In the genomic region with DNA sequence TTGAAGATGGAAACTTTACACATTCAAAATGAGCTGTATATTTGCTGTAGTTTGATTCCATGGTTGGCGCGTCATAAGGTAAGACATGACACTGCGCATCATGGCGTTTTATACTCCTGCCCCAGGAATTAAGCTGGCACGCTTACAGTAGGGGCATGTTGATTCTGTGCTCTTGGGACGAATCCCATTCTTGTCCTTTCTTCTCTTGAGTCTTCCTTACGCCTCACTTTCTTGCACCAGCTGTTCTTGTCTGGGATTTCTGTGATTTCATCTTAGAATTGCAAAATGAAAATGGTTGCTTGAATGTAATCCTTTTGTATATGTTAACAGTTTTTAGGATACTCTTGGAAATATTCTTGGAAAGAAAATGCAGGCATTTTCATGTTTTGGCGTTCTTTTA, we compare ENCODE assay signal across 24 mouse cellular contexts. TPM values are rescaled to one million over a fixed set of nuclear protein-coding genes. Genes with fewer than 3 reads are reported as not detected.
DNase-seq lines count a peak whose midpoint lies in the region; ATAC-seq and TF ChIP-seq lines count a peak whose summit lies in the region.
"Had no signal": no experiment of that assay in that cellular context is flagged by ENCODE, and none has a peak within 500 bp of the region (broad histone marks: within the 10 kb centered on the region; RNA-seq: fewer than 3 reads in every experiment).

No protein-coding gene starts in this region.

- no peak for TF ChIP-seq CTCF in midbrain, postnatal 0 days (IDR thresholded peaks at IDR 0.05)

- H3K27ac ChIP-seq in forebrain, embryonic 13.5 days, result 0 out of 2 replicates have a peak overlapping the region, but pooled peaks have one; percentile 3
- H3K27ac ChIP-seq in forebrain, embryonic 16.5 days (ENCODE audit: low read length), result no peak overlapping the region
- 0 out of 2 replicates have a peak overlapping the region, but pooled peaks have one; percentile 43 for H3K27ac ChIP-seq in midbrain, postnatal 0 days (ENCODE audit: low read depth, low read length)
- H3K27ac ChIP-seq in midbrain, embryonic 11.5 days (ENCODE audit: low read depth, low read length), result no peak overlapping the region
- no peak overlapping the region for H3K27ac ChIP-seq in kidney, embryonic 15.5 days
- H3K27ac ChIP-seq: embryonic facial prominence, embryonic 10.5 days; embryonic facial prominence, embryonic 12.5 days; forebrain, embryonic 12.5 days had no signal

- H3K4me3 ChIP-seq in forebrain, embryonic 13.5 days, result no peak overlapping the region
- no peak overlapping the region for H3K4me3 ChIP-seq in forebrain, embryonic 16.5 days (replicated peaks; ENCODE audit: low read length)
- no peak overlapping the region for H3K4me3 ChIP-seq in midbrain, postnatal 0 days (ENCODE audit: low read depth, low read length)
- no peak overlapping the region for H3K4me3 ChIP-seq in midbrain, embryonic 11.5 days (ENCODE audit: low read depth, low read length)
- H3K4me3 ChIP-seq in kidney, embryonic 15.5 days (replicated peaks), result no peak overlapping the region
- H3K4me3 ChIP-seq: embryonic facial prominence, embryonic 10.5 days; embryonic facial prominence, embryonic 12.5 days; forebrain, embryonic 12.5 days had no signal

- H3K4me2 ChIP-seq in forebrain, embryonic 13.5 days, result no peak overlapping the region
- no peak overlapping the region for H3K4me2 ChIP-seq in forebrain, embryonic 16.5 days (ENCODE audit: low read length)
- H3K4me2 ChIP-seq in midbrain, postnatal 0 days (ENCODE audit: low read depth, low read length, poor library complexity, severe bottlenecking), result no peak overlapping the region
- H3K4me2 ChIP-seq in midbrain, embryonic 11.5 days, result no peak overlapping the region
- no peak overlapping the region for H3K4me2 ChIP-seq in kidney, embryonic 15.5 days
- H3K4me2 ChIP-seq: embryonic facial prominence, embryonic 12.5 days; forebrain, embryonic 12.5 days had no signal

- peak; percentile 30; the same call in 1 of the 2 replicates for ATAC-seq in forebrain, embryonic 13.5 days
- no peak for ATAC-seq in forebrain, embryonic 16.5 days
- ATAC-seq in frontal cortex, adult (ENCODE audit: low TSS enrichment), result peak; percentile 33
- ATAC-seq in midbrain, postnatal 0 days (ENCODE audit: low FRiP score), result no peak
- no peak for ATAC-seq in midbrain, embryonic 11.5 days (ENCODE audit: low FRiP score)
- ATAC-seq in kidney, embryonic 15.5 days (replicated peaks; ENCODE audit: low FRiP score), result no peak
- ATAC-seq: activated CD4-positive, CD25-positive, alpha-beta regulatory T cell, adult 4 months; CD4-positive, CD25-positive, alpha-beta regulatory T cell, adult 4 months; forebrain, postnatal 0 days; Patski had no signal

- no peak overlapping the region for H3K9ac ChIP-seq in forebrain, embryonic 13.5 days
- H3K9ac ChIP-seq in forebrain, embryonic 16.5 days (replicated peaks; ENCODE audit: low read depth, low read length), result no peak overlapping the region
- no peak overlapping the region for H3K9ac ChIP-seq in midbrain, postnatal 0 days (replicated peaks; ENCODE audit: low read length, poor library complexity, severe bottlenecking)
- H3K9ac ChIP-seq in midbrain, embryonic 11.5 days (ENCODE audit: low read length), result no peak overlapping the region
- H3K9ac ChIP-seq in kidney, embryonic 15.5 days, result no peak overlapping the region
- H3K9ac ChIP-seq: embryonic facial prominence, embryonic 12.5 days; forebrain, embryonic 12.5 days; forebrain, postnatal 0 days had no signal

- no peaks in the 10 kb centered on the region for H3K9me3 ChIP-seq in forebrain, embryonic 13.5 days (replicated peaks)
- H3K9me3 ChIP-seq in forebrain, embryonic 16.5 days (ENCODE audit: control insufficient read depth, low read length), result no peaks in the 10 kb centered on the region
- no peaks in the 10 kb centered on the region for H3K9me3 ChIP-seq in midbrain, postnatal 0 days (ENCODE audit: low read length)
- no peaks in the 10 kb centered on the region for H3K9me3 ChIP-seq in midbrain, embryonic 11.5 days (ENCODE audit: control insufficient read depth, low read length)
- no peaks in the 10 kb centered on the region for H3K9me3 ChIP-seq in kidney, embryonic 15.5 days (replicated peaks)
- H3K9me3 ChIP-seq: embryonic facial prominence, embryonic 10.5 days; embryonic facial prominence, embryonic 12.5 days; forebrain, embryonic 12.5 days had no signal

- no peak for DNase-seq in frontal cortex, postnatal 25 days (ENCODE audit: low spot score in 2 of 2)
- no peak for DNase-seq in midbrain, postnatal 0 days (ENCODE audit: low spot score)
- DNase-seq in midbrain, embryonic 11.5 days (ENCODE audit: low spot score, missing footprints), result no peak
- DNase-seq: adrenal gland, adult 8-10 months; adrenal gland, postnatal 14 days; adrenal gland, postnatal 36 days; B cell, adult 2 months; cerebellum, adult 11-12 months; cerebellum, adult 2 months; cerebellum, adult 9-10 months; cerebellum, postnatal 25 days; forebrain, postnatal 0 days had no signal

- H3K4me1 ChIP-seq in forebrain, embryonic 13.5 days, result peaks cover 57% of the 10 kb centered on the region
- peaks cover 31% of the 10 kb centered on the region for H3K4me1 ChIP-seq in forebrain, embryonic 16.5 days (replicated peaks; ENCODE audit: control insufficient read depth, insufficient read depth, low read length)
- H3K4me1 ChIP-seq in midbrain, postnatal 0 days (ENCODE audit: insufficient read depth, low read length), result peaks cover 9% of the 10 kb centered on the region
- H3K4me1 ChIP-seq in midbrain, embryonic 11.5 days (ENCODE audit: control insufficient read depth, insufficient read depth, low read length), result peaks cover 6% of the 10 kb centered on the region
- H3K4me1 ChIP-seq in kidney, embryonic 15.5 days, result peaks cover 11% of the 10 kb centered on the region; the same call in 1 of the 2 replicates

- no peaks in the 10 kb centered on the region for H3K36me3 ChIP-seq in forebrain, embryonic 13.5 days (ENCODE audit: poor library complexity, severe bottlenecking)
- no peaks in the 10 kb centered on the region for H3K36me3 ChIP-seq in forebrain, embryonic 16.5 days (ENCODE audit: control insufficient read depth, insufficient read depth)
- H3K36me3 ChIP-seq in midbrain, postnatal 0 days (ENCODE audit: insufficient read depth, low read length), result no peaks in the 10 kb centered on the region
- H3K36me3 ChIP-seq in midbrain, embryonic 11.5 days (ENCODE audit: control insufficient read depth, insufficient read depth, low read length), result no peaks in the 10 kb centered on the region
- no peaks in the 10 kb centered on the region for H3K36me3 ChIP-seq in kidney, embryonic 15.5 days
- H3K36me3 ChIP-seq: embryonic facial prominence, embryonic 10.5 days; embryonic facial prominence, embryonic 12.5 days; forebrain, embryonic 12.5 days; G1E had no signal

- H3K27me3 ChIP-seq in forebrain, embryonic 13.5 days, result no peaks in the 10 kb centered on the region
- H3K27me3 ChIP-seq in forebrain, embryonic 16.5 days (replicated peaks; ENCODE audit: control insufficient read depth, insufficient read depth, low read length), result no peaks in the 10 kb centered on the region
- no peaks in the 10 kb centered on the region for H3K27me3 ChIP-seq in midbrain, postnatal 0 days (ENCODE audit: insufficient read depth, low read length)
- H3K27me3 ChIP-seq in midbrain, embryonic 11.5 days (ENCODE audit: control insufficient read depth, insufficient read depth, low read length), result no peaks in the 10 kb centered on the region
- no peaks in the 10 kb centered on the region for H3K27me3 ChIP-seq in kidney, embryonic 15.5 days
- H3K27me3 ChIP-seq: CH12.LX; embryonic facial prominence, embryonic 12.5 days; forebrain, embryonic 12.5 days; Patski had no signal

- WGBS in forebrain, embryonic 13.5 days, result 59% methylated on average over 8 of the region's 8 CpGs
- 42% methylated on average over 8 of the region's 8 CpGs for WGBS in forebrain, embryonic 16.5 days
- WGBS in midbrain, postnatal 0 days, result 57% methylated on average over 8 of the region's 8 CpGs
- 86% methylated on average over 8 of the region's 8 CpGs for WGBS in midbrain, embryonic 11.5 days
- 91% methylated on average over 8 of the region's 8 CpGs for WGBS in kidney, embryonic 15.5 days

RNA-seq across cellular contexts. Expression of a gene that starts 56.9 kb away (rescaled TPM):
- 140 TPM in 2 replicates for polyA plus RNA-seq in forebrain, embryonic 13.5 days (2015; fragmentation: Nextera tagmentation; extraction: Ambion mirVana)
- 214 and 256 TPM in 2 replicates for polyA plus RNA-seq in forebrain, embryonic 16.5 days (2015; fragmentation: Nextera tagmentation; extraction: Ambion mirVana)
- 200 and 232 TPM in 2 replicates for total RNA-seq in midbrain, postnatal 0 days (2014; rRNA removed)
- 344 and 367 TPM in 2 replicates for polyA plus RNA-seq in midbrain, postnatal 0 days (2015; fragmentation: Nextera tagmentation; extraction: Ambion mirVana)
- 87.3 and 90.9 TPM in 2 replicates for polyA plus RNA-seq in midbrain, embryonic 11.5 days (2014; fragmentation: Nextera tagmentation; extraction: Ambion mirVana)
- polyA plus RNA-seq in kidney, embryonic 15.5 days (2015; fragmentation: Nextera tagmentation; extraction: Ambion mirVana), result 68.8 and 72.2 TPM in 2 replicates
- total RNA-seq: CH12.LX had no signal
- polyA plus RNA-seq: G1E had no signal

Comparison
In these comparisons a context has a peak if more than half of its experiments do, and no peak if none do; other contexts are left out.
1. ATAC-seq: peak in forebrain, embryonic 13.5 days (single experiment) and frontal cortex, adult (single experiment); none in forebrain, embryonic 16.5 days (single experiment), midbrain, postnatal 0 days (single experiment), midbrain, embryonic 11.5 days (single experiment) and kidney, embryonic 15.5 days (single experiment).
2. H3K27ac ChIP-seq: peak in forebrain, embryonic 13.5 days (single experiment) and midbrain, postnatal 0 days (single experiment); none in forebrain, embryonic 16.5 days (single experiment), midbrain, embryonic 11.5 days (single experiment) and kidney, embryonic 15.5 days (single experiment).